Mouse (Mus musculus): ENCODE measurements at regions not wholly inside any gene's neighbourhood (a gene's known extent, or its start where the extent isn't known, plus 50 kb on each side); places are given as distances from the start of the nearest gene placed in this dataset.
A peak's percentile ranks its signal among the peaks of the same experiment; 100 is the strongest.

GRCm38 (mm10) chr12:68997259-68997658 is 161.7 kb downstream of the Rps29 start:
- no peak overlapping the region for H3K27ac ChIP-seq
- H3K4me3 ChIP-seq (replicated peaks) = no peak overlapping the region
- H3K9me3 ChIP-seq = no peaks in the 10 kb centered on the region
- H3K4me1 ChIP-seq (replicated peaks) = no peaks in the 10 kb centered on the region
- no peak overlapping the region for H3K9ac ChIP-seq
- no peak for ATAC-seq
- H3K4me2 ChIP-seq (replicated peaks) = no peak overlapping the region
- H3K27me3 ChIP-seq (replicated peaks) = no peaks in the 10 kb centered on the region
- no peaks in the 10 kb centered on the region for H3K36me3 ChIP-seq
- 83% methylated on average over 6 of the region's 6 CpGs for WGBS

GRCm38 (mm10) chr12:68996740-68997139 is 162.2 kb downstream of the Rps29 start:
- Histone ChIP-seq H3K27me3 (replicated peaks) (no peaks in the 10 kb centered on the region), H3K4me1 (replicated peaks) (no peaks in the 10 kb centered on the region), H3K4me2 (replicated peaks) (no peak overlapping the region), H3K27ac (no peak overlapping the region), H3K9ac (no peak overlapping the region), H3K9me3 (no peaks in the 10 kb centered on the region), H3K36me3 (no peaks in the 10 kb centered on the region), H3K4me3 (replicated peaks) (no peak overlapping the region)
- ATAC-seq = no peak
- 62% methylated on average over 12 of the region's 12 CpGs for WGBS

GRCm38 (mm10) chr12:68980640-68981039 is 178.3 kb downstream of the Rps29 start:
- H3K4me3 ChIP-seq (replicated peaks) = no peak overlapping the region
- no peaks in the 10 kb centered on the region for H3K9me3 ChIP-seq
- ATAC-seq = no peak
- no peak overlapping the region for H3K27ac ChIP-seq
- 87% methylated on average over 4 of the region's 4 CpGs for WGBS
- no peaks in the 10 kb centered on the region for H3K27me3 ChIP-seq (replicated peaks)
- no peak overlapping the region for H3K9ac ChIP-seq
- no peaks in the 10 kb centered on the region for H3K4me1 ChIP-seq (replicated peaks)
- no peaks in the 10 kb centered on the region for H3K36me3 ChIP-seq
- H3K4me2 ChIP-seq (replicated peaks) = no peak overlapping the region

GRCm38 (mm10) chr12:68980173-68980572 is 178.8 kb downstream of the Rps29 start:
- no peaks in the 10 kb centered on the region for H3K9me3 ChIP-seq
- H3K4me1 ChIP-seq (replicated peaks) = no peaks in the 10 kb centered on the region
- H3K27ac ChIP-seq = no peak overlapping the region
- ATAC-seq = no peak
- H3K4me3 ChIP-seq (replicated peaks) = no peak overlapping the region
- no peak overlapping the region for H3K9ac ChIP-seq
- H3K27me3 ChIP-seq (replicated peaks) = no peaks in the 10 kb centered on the region
- 58% methylated on average over 4 of the region's 4 CpGs for WGBS
- H3K36me3 ChIP-seq = no peaks in the 10 kb centered on the region
- H3K4me2 ChIP-seq (replicated peaks) = no peak overlapping the region

- no peaks in the 10 kb centered on the region for H3K27me3 ChIP-seq (replicated peaks)
- no peak overlapping the region for H3K4me2 ChIP-seq (replicated peaks)
- H3K9me3 ChIP-seq = no peaks in the 10 kb centered on the region
- H3K9ac ChIP-seq = no peak overlapping the region
- H3K4me1 ChIP-seq (replicated peaks) = no peaks in the 10 kb centered on the region
- ATAC-seq = no peak
- no peak overlapping the region for H3K27ac ChIP-seq
- H3K4me3 ChIP-seq (replicated peaks) = no peak overlapping the region
- 70% methylated on average over 3 of the region's 3 CpGs for WGBS
- no peaks in the 10 kb centered on the region for H3K36me3 ChIP-seq
Observed at GRCm38 (mm10) chr12:68979232-68979631, 179.8 kb downstream of the Rps29 start.

- Histone ChIP-seq H3K36me3 (no peaks in the 10 kb centered on the region), H3K4me1 (replicated peaks) (no peaks in the 10 kb centered on the region), H3K27me3 (replicated peaks) (no peaks in the 10 kb centered on the region), H3K4me3 (replicated peaks) (no peak overlapping the region), H3K4me2 (replicated peaks) (no peak overlapping the region), H3K9me3 (no peaks in the 10 kb centered on the region), H3K9ac (no peak overlapping the region), H3K27ac (no peak overlapping the region)
- ATAC-seq = no peak
- 74% methylated on average over 4 of the region's 4 CpGs for WGBS
Observed at GRCm38 (mm10) chr12:68977276-68977675, 181.7 kb downstream of the Rps29 start.

- Histone ChIP-seq H3K36me3 (no peaks in the 10 kb centered on the region), H3K9ac (no peak overlapping the region), H3K9me3 (no peaks in the 10 kb centered on the region), H3K27me3 (replicated peaks) (no peaks in the 10 kb centered on the region), H3K4me2 (replicated peaks) (no peak overlapping the region), H3K4me3 (replicated peaks) (no peak overlapping the region), H3K4me1 (replicated peaks) (no peaks in the 10 kb centered on the region), H3K27ac (no peak overlapping the region)
- no peak for ATAC-seq
- whole genome bisulfite sequencing = 69% methylated on average over 2 of the region's 2 CpGs
Observed at GRCm38 (mm10) chr12:68947240-68947639, 211.7 kb downstream of the Rps29 start.

- H3K9ac ChIP-seq = no peak overlapping the region
Observed at GRCm38 (mm10) chr12:68910590-68910989, 248.4 kb downstream of the Rps29 start.

GRCm38 (mm10) chr12:68904770-68905169 is 254.2 kb downstream of the Rps29 start:
- H3K27ac ChIP-seq = no peak overlapping the region
- H3K9me3 ChIP-seq = no peaks in the 10 kb centered on the region
- H3K36me3 ChIP-seq = no peaks in the 10 kb centered on the region
- H3K9ac ChIP-seq = no peak overlapping the region
- no peak overlapping the region for H3K4me3 ChIP-seq (replicated peaks)
- H3K4me1 ChIP-seq (replicated peaks) = no peaks in the 10 kb centered on the region
- WGBS = 74% methylated on average over 1 of the region's 1 CpGs
- H3K27me3 ChIP-seq (replicated peaks) = no peaks in the 10 kb centered on the region
- no peak for ATAC-seq
- H3K4me2 ChIP-seq (replicated peaks) = no peak overlapping the region

More at GRCm38 (mm10) chr12:68910590-68910989, 248.4 kb downstream of the Rps29 start:
- Histone ChIP-seq H3K9me3 (no peaks in the 10 kb centered on the region), H3K4me2 (replicated peaks) (no peak overlapping the region), H3K4me3 (replicated peaks) (no peak overlapping the region), H3K36me3 (no peaks in the 10 kb centered on the region), H3K27ac (no peak overlapping the region), H3K4me1 (replicated peaks) (no peaks in the 10 kb centered on the region), H3K27me3 (replicated peaks) (no peaks in the 10 kb centered on the region)
- no peak for ATAC-seq
- 31% methylated on average over 6 of the region's 6 CpGs for WGBS

- H3K27me3 ChIP-seq (replicated peaks) = no peaks in the 10 kb centered on the region
- 45% methylated on average over 3 of the region's 3 CpGs for WGBS
- H3K27ac ChIP-seq = no peak overlapping the region
- ATAC-seq = no peak
- no peak overlapping the region for H3K4me3 ChIP-seq (replicated peaks)
- no peak overlapping the region for H3K4me2 ChIP-seq (replicated peaks)
- no peaks in the 10 kb centered on the region for H3K4me1 ChIP-seq (replicated peaks)
- H3K9ac ChIP-seq = no peak overlapping the region
- H3K36me3 ChIP-seq = no peaks in the 10 kb centered on the region
- no peaks in the 10 kb centered on the region for H3K9me3 ChIP-seq
Observed at GRCm38 (mm10) chr12:68889141-68889540, 269.8 kb downstream of the Rps29 start.

- no peak overlapping the region for H3K4me2 ChIP-seq (replicated peaks)
- ATAC-seq = no peak
Observed at GRCm38 (mm10) chr12:68882503-68882902, 276.5 kb downstream of the Rps29 start.

GRCm38 (mm10) chr12:68879425-68879824 is 279.6 kb downstream of the Rps29 start:
- Histone ChIP-seq H3K9ac (no peak overlapping the region), H3K9me3 (no peaks in the 10 kb centered on the region), H3K27ac (no peak overlapping the region), H3K4me3 (replicated peaks) (no peak overlapping the region), H3K4me2 (replicated peaks) (no peak overlapping the region), H3K27me3 (replicated peaks) (no peaks in the 10 kb centered on the region), H3K36me3 (no peaks in the 10 kb centered on the region), H3K4me1 (replicated peaks) (no peaks in the 10 kb centered on the region)
- peak; percentile 78; the same call in 1 of the 2 replicates for ATAC-seq

More at GRCm38 (mm10) chr12:68882503-68882902, 276.5 kb downstream of the Rps29 start:
- H3K36me3 ChIP-seq = no peaks in the 10 kb centered on the region
- no peaks in the 10 kb centered on the region for H3K4me1 ChIP-seq (replicated peaks)
- 67% methylated on average over 6 of the region's 6 CpGs for WGBS
- no peak overlapping the region for H3K4me3 ChIP-seq (replicated peaks)
- H3K9me3 ChIP-seq = no peaks in the 10 kb centered on the region
- H3K27me3 ChIP-seq (replicated peaks) = no peaks in the 10 kb centered on the region
- H3K27ac ChIP-seq = no peak overlapping the region
- no peak overlapping the region for H3K9ac ChIP-seq

GRCm38 (mm10) chr12:68871259-68871658 is 287.7 kb downstream of the Rps29 start:
- WGBS = 92% methylated on average over 4 of the region's 4 CpGs
- Histone ChIP-seq H3K36me3 (no peaks in the 10 kb centered on the region), H3K4me3 (replicated peaks) (no peak overlapping the region), H3K27me3 (replicated peaks) (no peaks in the 10 kb centered on the region), H3K9me3 (no peaks in the 10 kb centered on the region), H3K4me1 (replicated peaks) (no peaks in the 10 kb centered on the region), H3K4me2 (replicated peaks) (no peak overlapping the region), H3K27ac (no peak overlapping the region), H3K9ac (no peak overlapping the region)
- ATAC-seq = no peak

GRCm38 (mm10) chr12:68862991-68863356 is 296.0 kb downstream of the Rps29 start:
- no peak for ATAC-seq

More at GRCm38 (mm10) chr12:68862991-68863356, 296.0 kb downstream of the Rps29 start:
- H3K4me3 ChIP-seq (replicated peaks) = no peak overlapping the region
- no peak overlapping the region for H3K4me2 ChIP-seq (replicated peaks)
- no peaks in the 10 kb centered on the region for H3K36me3 ChIP-seq
- no peaks in the 10 kb centered on the region for H3K4me1 ChIP-seq (replicated peaks)
- no peak overlapping the region for H3K9ac ChIP-seq
- WGBS = 62% methylated on average over 3 of the region's 3 CpGs
- no peaks in the 10 kb centered on the region for H3K9me3 ChIP-seq
- H3K27me3 ChIP-seq (replicated peaks) = no peaks in the 10 kb centered on the region
- H3K27ac ChIP-seq = no peak overlapping the region
